Mouse (Mus musculus) midbrain, postnatal 0 days (tissue): Measurements from ENCODE around the gene Cacybp. TPM values are rescaled to one million over a fixed set of nuclear protein-coding genes. Genes with fewer than 3 reads are reported as not detected.
A peak's percentile ranks its signal among the peaks of the same experiment; 100 is the strongest.

Experiments used
- ATAC-seq: fragments of 200-750 bp; cut with Nextera tagmentation; 2 replicates; pipeline ENCODE4 v1.8.0; 2017; ENCODE audit warnings: moderate number of reproducible peaks, mild to moderate bottlenecking, moderate TSS enrichment, moderate library complexity; ENCODE audit not compliant: low FRiP score
- DNase-seq: peaks from one replicate; pipeline ENCODE4 v3.0.0-alpha.2; 2015; ENCODE audit warnings: low spot score
- H3K27ac ChIP-seq: fragments of 300-500 bp; sonication (generic); 2 replicates; pipeline ENCODE4 v1.5.1; 2014; ENCODE audit warnings: low read depth, mild to moderate bottlenecking, low read length, mixed read lengths
- H3K27me3 ChIP-seq: fragments of 300-500 bp; sonication (generic); 2 replicates; pipeline ENCODE4 v1.6.1; 2014; ENCODE audit warnings: low read length, control low read depth, mixed read lengths; ENCODE audit not compliant: insufficient read depth
- H3K36me3 ChIP-seq: fragments of 300-500 bp; sonication (generic); 2 replicates; pipeline ENCODE4 v1.6.1; 2014; ENCODE audit warnings: low read length, control low read depth, mixed read lengths; ENCODE audit not compliant: insufficient read depth
- H3K4me1 ChIP-seq: fragments of 300-500 bp; sonication (generic); 2 replicates; pipeline ENCODE4 v1.6.1; 2014; ENCODE audit warnings: mild to moderate bottlenecking, control low read depth, antibody characterized with exemption, low read length, mixed read lengths; ENCODE audit not compliant: insufficient read depth
- H3K4me2 ChIP-seq: fragments of 300-500 bp; sonication (generic); 2 replicates; pipeline ENCODE4 v1.6.1; 2014; ENCODE audit warnings: low read depth, mild to moderate bottlenecking, low read length, mixed read lengths; ENCODE audit not compliant: poor library complexity, severe bottlenecking
- H3K4me3 ChIP-seq: fragments of 300-500 bp; sonication (generic); 2 replicates; pipeline ENCODE4 v1.5.1; 2014; ENCODE audit warnings: low read depth, mild to moderate bottlenecking, low read length, moderate library complexity
- H3K9ac ChIP-seq: fragments of 300-500 bp; sonication (generic); replicated peaks from 2 replicates; pipeline ENCODE4 v1.6.1; 2014; ENCODE audit warnings: mild to moderate bottlenecking, low read length, moderate library complexity, mixed read lengths; ENCODE audit not compliant: poor library complexity, severe bottlenecking
- H3K9me3 ChIP-seq: fragments of 300-500 bp; sonication (generic); 2 replicates; pipeline ENCODE4 v1.6.1; 2016; ENCODE audit warnings: low read length, control low read depth
- CTCF ChIP-seq: IDR thresholded peaks from 2 replicates; pipeline ENCODE4 v1.5.1; 2016; ENCODE audit warnings: antibody characterized with exemption, mild to moderate bottlenecking
- WGBS: fragments of 180-500 bp; shearing (Covaris S2); extraction: QIAGEN DNeasy Blood & Tissue Kit; methylation state at CpG from one replicate; pipeline ENCODE4 v1.1.7; 2014; 5-methylcytosine and 5-hydroxymethylcytosine counted together
- polyA plus RNA-seq: library from polyadenylated mRNA; unstranded; fragments of >200 nt; fragmentation: Nextera tagmentation; extraction: Ambion mirVana; gene quantifications from 2 replicates; pipeline ENCODE4 v1.2.1, GENCODE M21; 2015
- total RNA-seq: library from RNA; depleted of rRNA; stranded (reverse); fragments of >200 nt; gene quantifications from 2 replicates; pipeline ENCODE4 v1.2.3, GENCODE M21; 2014

The Cacybp gene
- total and polyA plus RNA-seq, 2 experiments from 2014 or later, result 126 to 328 TPM

GRCm38 (mm10) chr1:160194529-160195336 lies 17.9 kb downstream of the Cacybp start, which contains the start of gene Mrps14:
Gene Mrps14, plus strand, starts transcription at chr1:160195215.
- TF ChIP-seq CTCF, result peak; percentile 92
- Histone ChIP-seq H3K4me3 (peak within 1 kb of the TSS; percentile 88), H3K9me3 (no peaks in the 10 kb centered on the region), H3K27me3 (no peaks in the 10 kb centered on the region), H3K27ac (peak within 1 kb of the TSS; percentile 84), H3K9ac (peak within 1 kb of the TSS; percentile 87), H3K36me3 (peaks cover 12% of the 10 kb centered on the region; the same call in 1 of the 2 replicates), H3K4me1 (no peaks in the 10 kb centered on the region; the same call in 1 of the 2 replicates), H3K4me2 (peak within 1 kb of the TSS; percentile 78)
- DNase-seq, result peak; percentile 100
- WGBS, result 6% methylated on average over 31 of the region's 31 CpGs
- ATAC-seq, result peak; percentile 99

DNA sequence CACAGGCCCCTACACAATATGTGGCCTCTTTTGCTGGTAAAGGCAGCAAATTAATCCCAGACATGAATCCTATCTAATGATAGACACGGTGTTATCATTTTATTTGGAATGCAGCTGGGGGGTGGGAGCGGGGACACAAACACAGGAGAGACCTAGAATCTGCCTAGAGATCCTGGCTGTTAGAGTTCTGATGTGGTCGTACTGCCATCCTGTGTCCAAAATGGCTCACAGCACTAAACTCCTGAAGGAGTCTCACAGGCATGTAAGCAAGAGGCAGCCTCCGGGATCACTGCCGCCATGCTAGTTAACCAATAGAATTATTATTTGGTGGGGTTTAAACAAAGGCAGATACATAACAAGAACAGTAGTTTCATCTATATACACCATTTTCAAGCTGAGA lies 28.2 kb downstream of the Cacybp start:
- Histone ChIP-seq H3K9me3 (no peaks in the 10 kb centered on the region), H3K27me3 (no peaks in the 10 kb centered on the region), H3K9ac (no peak overlapping the region), H3K27ac (no peak overlapping the region), H3K4me2 (peak overlapping the region; percentile 30; the same call in 1 of the 2 replicates), H3K4me3 (no peak overlapping the region), H3K36me3 (no peaks in the 10 kb centered on the region), H3K4me1 (no peaks in the 10 kb centered on the region)
- ATAC-seq (peak; percentile 87), DNase-seq (peak; percentile 85)
- peak; percentile 93 for TF ChIP-seq CTCF
- 6% methylated on average over 5 of the region's 5 CpGs for WGBS

GRCm38 (mm10) chr1:160181216-160181615 lies 31.5 kb downstream of the Cacybp start:
- no peak for TF ChIP-seq CTCF
- no peak overlapping the region for H3K4me2 ChIP-seq
- 52% methylated on average over 4 of the region's 4 CpGs for WGBS
- H3K36me3 ChIP-seq, result no peaks in the 10 kb centered on the region
- H3K27ac ChIP-seq, result no peak overlapping the region
- H3K4me3 ChIP-seq, result no peak overlapping the region
- no peaks in the 10 kb centered on the region for H3K9me3 ChIP-seq
- H3K9ac ChIP-seq, result no peak overlapping the region
- no peaks in the 10 kb centered on the region for H3K27me3 ChIP-seq
- H3K4me1 ChIP-seq, result no peaks in the 10 kb centered on the region
- ATAC-seq (no peak), DNase-seq (no peak)

- H3K27ac ChIP-seq, result no peak overlapping the region
- no peak overlapping the region for H3K4me3 ChIP-seq
- H3K36me3 ChIP-seq, result no peaks in the 10 kb centered on the region
- no peaks in the 10 kb centered on the region for H3K9me3 ChIP-seq
- DNase-seq (peak; percentile 10), ATAC-seq (no peak)
- H3K27me3 ChIP-seq, result no peaks in the 10 kb centered on the region
- no peak overlapping the region for H3K4me2 ChIP-seq
- TF ChIP-seq CTCF, result no peak
- WGBS, result 40% methylated on average over 8 of the region's 8 CpGs
- no peak overlapping the region for H3K9ac ChIP-seq
- H3K4me1 ChIP-seq, result no peaks in the 10 kb centered on the region
Measured at GRCm38 (mm10) chr1:160176903-160177302, 35.8 kb downstream of the Cacybp start.

- Histone ChIP-seq H3K4me2 (no peak overlapping the region), H3K9ac (no peak overlapping the region), H3K4me1 (no peaks in the 10 kb centered on the region), H3K27me3 (no peaks in the 10 kb centered on the region), H3K9me3 (no peaks in the 10 kb centered on the region), H3K27ac (no peak overlapping the region), H3K4me3 (no peak overlapping the region), H3K36me3 (no peaks in the 10 kb centered on the region)
- DNase-seq (no peak), ATAC-seq (no peak)
- TF ChIP-seq CTCF, result no peak
- 75% methylated on average over 3 of the region's 5 CpGs for WGBS
Measured at GRCm38 (mm10) chr1:160166600-160166999, 46.1 kb downstream of the Cacybp start.

- WGBS, result 90% methylated on average over 2 of the region's 2 CpGs
- Histone ChIP-seq H3K4me2 (no peak overlapping the region), H3K36me3 (no peaks in the 10 kb centered on the region), H3K4me3 (no peak overlapping the region), H3K27me3 (no peaks in the 10 kb centered on the region), H3K27ac (no peak overlapping the region), H3K4me1 (no peaks in the 10 kb centered on the region), H3K9ac (no peak overlapping the region), H3K9me3 (no peaks in the 10 kb centered on the region)
- TF ChIP-seq CTCF, result no peak
- DNase-seq (no peak), ATAC-seq (no peak)
Measured at GRCm38 (mm10) chr1:160158190-160158589, 54.5 kb downstream of the Cacybp start.
